Mouse (Mus musculus) myocyte (in vitro differentiated cells): ENCODE data around the gene Gm20388. TPM values are rescaled to one million over a fixed set of nuclear protein-coding genes. Genes with fewer than 3 reads are reported as not detected.

Experiments
- H3K27me3 ChIP-seq: one replicate; pipeline ENCODE4 v1.6.1; 2011; ENCODE audit not compliant: control insufficient read depth, insufficient read depth, insufficient read length
- H3K36me3 ChIP-seq: one replicate; pipeline ENCODE4 v1.6.1; 2011; ENCODE audit not compliant: control insufficient read depth, insufficient read depth
- H3K4me2 ChIP-seq: one replicate; pipeline ENCODE4 v1.6.1; 2011; ENCODE audit warnings: low read depth, control low read depth
- H3K4me3 ChIP-seq: one replicate; pipeline ENCODE4 v1.5.1; 2011; ENCODE audit warnings: mild to moderate bottlenecking, control low read depth, moderate library complexity
- H3K79me2 ChIP-seq: one replicate; pipeline ENCODE4 v1.6.1; 2011; ENCODE audit not compliant: control insufficient read depth, insufficient read depth
- H3ac ChIP-seq: one replicate; pipeline ENCODE4 v1.6.1; 2011; ENCODE audit not compliant: control insufficient read depth, insufficient read length
- CEBPB ChIP-seq: IDR thresholded peaks from 2 replicates; pipeline ENCODE4 v1.6.1; 2011; ENCODE audit warnings: mild to moderate bottlenecking, moderate library complexity; ENCODE audit not compliant: poor library complexity, insufficient read depth, severe bottlenecking
- E2F4 ChIP-seq: IDR thresholded peaks from one replicate; pipeline ENCODE4 v1.6.1; 2011; ENCODE audit warnings: mild to moderate bottlenecking, control low read depth, moderate library complexity; ENCODE audit not compliant: insufficient read depth
- MAX ChIP-seq: IDR thresholded peaks from one replicate; pipeline ENCODE4 v1.6.1; 2011; ENCODE audit warnings: low read depth, mild to moderate bottlenecking, control low read depth
- MYOD1 ChIP-seq, 3 experiments: IDR thresholded peaks; one replicate each; pipeline ENCODE4 v1.6.1; 2011; ENCODE audit warnings: control low read depth in 2 of 3, low read depth in 2 of 3, mild to moderate bottlenecking in 2 of 3, moderate library complexity in 1 of 3; ENCODE audit not compliant: insufficient read length in 2 of 3, control insufficient read depth in 1 of 3
- MYOG ChIP-seq, 3 experiments: IDR thresholded peaks; one replicate each; pipeline ENCODE4 v1.6.1; 2011; ENCODE audit warnings: control low read depth in 2 of 3, low read depth in 2 of 3, mild to moderate bottlenecking in 2 of 3; ENCODE audit not compliant: insufficient read length in 2 of 3, control insufficient read depth in 1 of 3, insufficient read depth in 1 of 3
- POLR2A ChIP-seq: IDR thresholded peaks from one replicate; pipeline ENCODE4 v1.6.1; 2011; ENCODE audit warnings: low read depth, mild to moderate bottlenecking, control low read depth, moderate library complexity; ENCODE audit not compliant: insufficient read length
- POLR2AphosphoS2 ChIP-seq: IDR thresholded peaks from one replicate; pipeline ENCODE4 v1.6.1; 2011; ENCODE audit warnings: low read depth, control low read depth; ENCODE audit not compliant: insufficient read length
- REST ChIP-seq: IDR thresholded peaks from one replicate; pipeline ENCODE4 v1.6.1; 2011; ENCODE audit warnings: mild to moderate bottlenecking, control low read depth, moderate library complexity; ENCODE audit not compliant: insufficient read depth, insufficient read length
- SRF ChIP-seq: IDR thresholded peaks from one replicate; pipeline ENCODE4 v1.6.1; 2011; ENCODE audit warnings: low read depth; ENCODE audit not compliant: control insufficient read depth, insufficient read length
- TCF12 ChIP-seq: IDR thresholded peaks from one replicate; pipeline ENCODE4 v1.6.1; 2011; ENCODE audit warnings: mild to moderate bottlenecking, control low read depth; ENCODE audit not compliant: poor library complexity, insufficient read depth, severe bottlenecking
- TCF3 ChIP-seq: IDR thresholded peaks from one replicate; pipeline ENCODE4 v1.6.1; 2011; ENCODE audit warnings: low read depth, control low read depth; ENCODE audit not compliant: insufficient read length
- USF1 ChIP-seq: IDR thresholded peaks from one replicate; pipeline ENCODE4 v1.6.1; 2011; ENCODE audit warnings: low read depth, mild to moderate bottlenecking, control low read depth, moderate library complexity
- polyA plus RNA-seq: library from polyadenylated mRNA; unstranded; fragments of >200 nt; fragmentation: generic; extraction: Trizol; gene quantifications from one replicate; pipeline ENCODE4 v1.2.1, GENCODE M21; 2012; ENCODE audit warnings: missing spikeins

Gene Gm20388
- polyA plus RNA-seq, 1 experiment = 15.3 TPM

- H3K4me2 ChIP-seq = peak overlapping the region; percentile 94
- TF ChIP-seq POLR2A = no peak
- no peak for TF ChIP-seq CEBPB
- no peak for TF ChIP-seq MYOD1 (IDR thresholded peaks at IDR 0.05; ENCODE audit: control insufficient read depth in 1 of 3, insufficient read length in 2 of 3, low read depth in 2 of 3)
- TF ChIP-seq USF1 = no peak
- TF ChIP-seq REST = no peak
- TF ChIP-seq POLR2AphosphoS2 = peak; percentile 53
- no peak for TF ChIP-seq MYOG (IDR thresholded peaks at IDR 0.05; ENCODE audit: control insufficient read depth in 1 of 3, insufficient read depth in 1 of 3, insufficient read length in 2 of 3, low read depth in 2 of 3)
Observed at GRCm38 (mm10) chr8:121905864-121906263, 1995.2 kb downstream of the Gm20388 start.

GRCm38 (mm10) chr8:121906542-121907512, 1996.2 kb downstream of the Gm20388 start:
- TF ChIP-seq USF1 (peak; percentile 44), MYOD1 (IDR thresholded peaks at IDR 0.05; ENCODE audit: control insufficient read depth in 1 of 3, insufficient read length in 2 of 3, low read depth in 2 of 3) (no peak), MAX (peak; percentile 37), TCF12 (no peak)
- Histone ChIP-seq H3ac (peak overlapping the region; percentile 55), H3K4me2 (peak overlapping the region; percentile 94)

More at GRCm38 (mm10) chr8:121905864-121906263, 1995.2 kb downstream of the Gm20388 start:
- peak overlapping the region; percentile 55 for H3ac ChIP-seq
- peaks cover 23% of the 10 kb centered on the region for H3K36me3 ChIP-seq
- H3K27me3 ChIP-seq = no peaks in the 10 kb centered on the region
- H3K79me2 ChIP-seq = peaks cover 59% of the 10 kb centered on the region
- peak overlapping the region; percentile 100 for H3K4me3 ChIP-seq

DNA sequence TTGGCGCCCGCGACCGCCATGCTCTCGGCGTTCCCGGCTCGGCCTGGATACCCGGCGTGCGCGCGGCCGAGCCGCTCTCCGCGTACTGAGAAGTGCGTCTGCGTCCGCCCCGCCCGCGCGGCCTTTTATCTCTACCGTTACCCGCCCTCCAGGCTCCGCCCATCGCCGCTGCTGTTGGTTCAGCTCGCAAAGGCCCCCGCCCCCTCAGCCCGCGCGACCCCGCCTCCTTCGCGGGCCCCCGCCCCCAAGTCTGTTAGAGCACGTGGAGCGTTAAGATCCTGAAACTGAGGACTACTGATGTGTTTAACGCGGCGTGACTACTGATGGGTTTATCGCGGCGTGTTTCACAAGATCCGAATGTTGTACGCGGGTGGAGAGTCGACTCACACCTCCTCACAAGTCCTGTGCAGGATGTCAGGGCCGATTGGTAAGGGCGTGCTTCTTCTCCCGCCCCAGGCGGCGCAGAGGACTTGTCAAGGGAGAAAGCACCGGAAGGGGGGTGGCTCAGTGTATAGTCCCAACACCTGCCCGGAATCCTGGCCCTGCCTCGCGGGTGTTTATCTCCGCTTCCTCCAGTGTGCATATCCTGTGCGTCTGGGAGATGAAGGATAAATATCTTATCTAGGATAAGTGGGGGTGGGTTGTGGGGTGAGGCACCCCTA, 1997.1 kb downstream of the Gm20388 start, which contains the start of gene Slc7a5:
Gene Slc7a5, minus strand, starts transcription at position 108 of the 662 bp plus-strand sequence.
- peak within 1 kb of the TSS; percentile 100 for H3K4me3 ChIP-seq
- H3K36me3 ChIP-seq = peaks cover 18% of the 10 kb centered on the region
- H3K4me2 ChIP-seq = peak within 1 kb of the TSS; percentile 94
- no peaks in the 10 kb centered on the region for H3K27me3 ChIP-seq
- peaks cover 47% of the 10 kb centered on the region for H3K79me2 ChIP-seq
- peak within 1 kb of the TSS; percentile 55 for H3ac ChIP-seq
- no peak for TF ChIP-seq TCF3
- peak; percentile 93 for TF ChIP-seq POLR2A
- TF ChIP-seq POLR2AphosphoS2 = peak; percentile 97
- no peak for TF ChIP-seq CEBPB
- peak; percentile 89 for TF ChIP-seq MAX
- no peak for TF ChIP-seq REST
- peak; percentile 55 for TF ChIP-seq USF1

More at GRCm38 (mm10) chr8:121906542-121907512, 1996.2 kb downstream of the Gm20388 start:
- Histone ChIP-seq H3K27me3 (no peaks in the 10 kb centered on the region), H3K36me3 (peaks cover 18% of the 10 kb centered on the region), H3K4me3 (peak overlapping the region; percentile 100), H3K79me2 (peaks cover 51% of the 10 kb centered on the region)

GRCm38 (mm10) chr8:121908378-121909147, 1997.9 kb downstream of the Gm20388 start:
- H3K36me3 ChIP-seq = peaks cover 18% of the 10 kb centered on the region
- peaks cover 38% of the 10 kb centered on the region for H3K79me2 ChIP-seq
- H3K27me3 ChIP-seq = no peaks in the 10 kb centered on the region
- TF ChIP-seq USF1 = no peak
- TF ChIP-seq POLR2A = peak; percentile 22
- peak in 1 of 3 experiments; percentile 22 for TF ChIP-seq MYOG (IDR thresholded peaks at IDR 0.05; ENCODE audit: control insufficient read depth in 1 of 3, insufficient read depth in 1 of 3, insufficient read length in 2 of 3, low read depth in 2 of 3)
- peak overlapping the region; percentile 100 for H3K4me3 ChIP-seq
- peak overlapping the region; percentile 55 for H3ac ChIP-seq
- H3K4me2 ChIP-seq = peak overlapping the region; percentile 91

DNA sequence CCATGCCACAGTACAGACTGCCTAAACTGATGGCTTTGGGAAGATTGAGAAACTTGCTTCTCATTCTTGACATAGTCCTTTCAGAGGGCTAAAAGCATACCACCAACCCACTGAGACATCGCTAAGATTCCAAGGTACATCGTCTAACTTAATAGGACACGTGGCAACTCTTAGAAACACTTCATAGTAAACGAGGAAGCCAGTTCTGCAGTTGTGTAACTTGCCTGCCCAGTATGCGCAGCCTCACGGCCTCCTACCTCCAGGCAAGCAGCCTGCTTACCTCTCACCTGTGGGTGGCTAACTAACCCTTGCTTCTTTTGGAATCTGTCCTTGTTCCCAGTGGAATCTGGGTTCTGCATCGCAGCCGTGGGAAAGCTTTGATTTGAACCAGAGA, 1998.5 kb downstream of the Gm20388 start:
- H3K4me2 ChIP-seq = peak overlapping the region; percentile 91
- H3K36me3 ChIP-seq = peaks cover 14% of the 10 kb centered on the region
- H3ac ChIP-seq = no peak overlapping the region
- H3K4me3 ChIP-seq = peak overlapping the region; percentile 100
- H3K79me2 ChIP-seq = peaks cover 32% of the 10 kb centered on the region
- TF ChIP-seq USF1 (no peak), E2F4 (no peak), SRF (no peak), MAX (no peak), TCF12 (no peak), MYOD1 (IDR thresholded peaks at IDR 0.05; ENCODE audit: control insufficient read depth in 1 of 3, insufficient read length in 2 of 3, low read depth in 2 of 3) (no peak), MYOG (IDR thresholded peaks at IDR 0.05; ENCODE audit: control insufficient read depth in 1 of 3, insufficient read depth in 1 of 3, insufficient read length in 2 of 3, low read depth in 2 of 3) (no peak), REST (no peak), TCF3 (no peak), CEBPB (no peak), POLR2AphosphoS2 (no peak), POLR2A (no peak)
- no peaks in the 10 kb centered on the region for H3K27me3 ChIP-seq
